Mouse (Mus musculus): ENCODE measurements at regions not wholly inside any gene's neighbourhood (a gene's known extent, or its start where the extent isn't known, plus 50 kb on each side); places are given as distances from the start of the nearest gene placed in this dataset.

- Histone ChIP-seq H3K4me1 (no peaks in the 10 kb centered on the region), H3K9ac (no peak overlapping the region), H3K27me3 (no peaks in the 10 kb centered on the region), H3K9me3 (no peaks in the 10 kb centered on the region), H3K4me3 (no peak overlapping the region), H3K4me2 (no peak overlapping the region), H3K27ac (no peak overlapping the region), H3K36me3 (no peaks in the 10 kb centered on the region)
- ATAC-seq (ENCODE audit: borderline replicate concordance, extremely low read depth, low FRiP score, low TSS enrichment) = no peak
- WGBS = 81% methylated on average over 8 of the region's 8 CpGs
These were observed 232.8 kb upstream of the Habp2 start for GRCm38 (mm10) chr19:56054186-56054585.

DNA sequence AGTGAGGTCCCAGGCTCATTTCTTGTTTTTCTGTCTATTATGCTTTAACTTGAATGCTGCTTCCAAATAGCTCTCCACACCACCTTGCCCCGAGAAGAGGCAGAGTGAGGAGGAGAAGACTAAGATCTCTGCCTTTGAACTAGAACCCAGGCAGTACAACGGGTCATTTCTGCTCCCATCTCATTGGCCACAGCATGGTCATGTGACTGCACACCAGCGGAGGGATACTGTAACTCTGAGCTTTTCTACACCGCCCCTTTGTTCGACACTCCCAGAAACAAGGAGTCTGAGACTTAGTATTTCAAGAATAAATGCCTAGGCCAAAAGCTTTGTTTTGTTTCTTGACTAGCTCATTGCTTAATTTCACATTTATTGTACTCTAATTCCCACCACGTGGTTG lies 230.5 kb upstream of the Habp2 start:
- Histone ChIP-seq H3K36me3 (no peaks in the 10 kb centered on the region), H3K27ac (no peak overlapping the region), H3K27me3 (no peaks in the 10 kb centered on the region), H3K4me1 (no peaks in the 10 kb centered on the region), H3K9me3 (no peaks in the 10 kb centered on the region), H3K4me3 (no peak overlapping the region), H3K4me2 (no peak overlapping the region), H3K9ac (no peak overlapping the region)
- ATAC-seq (ENCODE audit: borderline replicate concordance, extremely low read depth, low FRiP score, low TSS enrichment) = no peak
- 75% methylated on average over 6 of the region's 6 CpGs for WGBS

GRCm38 (mm10) chr19:56061882-56062540 lies 224.9 kb upstream of the Habp2 start:
- ATAC-seq (ENCODE audit: borderline replicate concordance, extremely low read depth, low FRiP score, low TSS enrichment) = no peak
- Histone ChIP-seq H3K9ac (no peak overlapping the region), H3K4me1 (no peaks in the 10 kb centered on the region), H3K27ac (no peak overlapping the region), H3K27me3 (no peaks in the 10 kb centered on the region; the same call in 1 of the 2 replicates), H3K4me3 (no peak overlapping the region), H3K4me2 (no peak overlapping the region), H3K9me3 (no peaks in the 10 kb centered on the region), H3K36me3 (no peaks in the 10 kb centered on the region)
- 72% methylated on average over 10 of the region's 10 CpGs for WGBS

DNA sequence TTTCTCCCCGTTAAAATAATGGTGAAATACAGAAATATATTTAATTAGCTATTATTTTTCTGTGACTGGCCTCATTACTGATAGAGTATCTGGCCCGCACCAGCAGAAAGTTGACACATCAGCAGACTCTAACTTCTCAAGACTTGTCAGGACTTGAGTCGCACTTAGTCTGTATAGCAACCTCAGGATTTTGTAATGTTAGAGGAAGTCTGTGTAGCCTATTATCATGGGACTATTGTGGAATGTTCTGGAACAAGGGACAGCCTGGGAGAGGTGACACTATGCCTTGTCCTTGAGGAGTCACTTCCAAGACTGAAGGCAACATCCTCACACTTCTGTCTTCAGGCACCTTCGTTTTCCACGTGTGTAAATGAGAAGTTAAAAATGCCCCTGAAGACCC lies 223.8 kb upstream of the Habp2 start:
- Histone ChIP-seq H3K27me3 (no peaks in the 10 kb centered on the region; the same call in 1 of the 2 replicates), H3K4me1 (no peaks in the 10 kb centered on the region), H3K27ac (no peak overlapping the region), H3K36me3 (no peaks in the 10 kb centered on the region), H3K4me3 (no peak overlapping the region), H3K9me3 (no peaks in the 10 kb centered on the region), H3K9ac (no peak overlapping the region), H3K4me2 (no peak overlapping the region)
- ATAC-seq (ENCODE audit: borderline replicate concordance, extremely low read depth, low FRiP score, low TSS enrichment) = no peak
- 65% methylated on average over 5 of the region's 5 CpGs for WGBS

DNA sequence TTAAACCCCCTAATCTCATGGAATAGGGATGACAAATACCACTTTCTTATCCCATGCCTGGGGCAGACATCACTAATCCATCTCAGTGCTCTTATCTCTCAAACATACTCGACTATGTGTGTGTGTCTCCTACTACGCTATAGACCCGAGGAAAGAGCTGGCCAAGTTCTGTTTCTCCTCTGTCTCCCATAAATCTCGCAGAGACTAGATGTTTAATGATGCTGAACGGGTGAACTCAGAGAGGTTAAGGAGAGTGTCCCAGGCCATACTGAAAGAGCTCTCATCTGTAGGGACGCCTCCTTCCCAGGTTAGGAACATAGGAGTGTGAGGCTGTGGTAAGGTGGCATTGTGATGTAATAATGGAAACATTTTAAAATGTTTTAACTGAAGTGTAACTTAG lies 221.2 kb upstream of the Habp2 start:
- no peak for ATAC-seq (ENCODE audit: borderline replicate concordance, extremely low read depth, low FRiP score, low TSS enrichment)
- Histone ChIP-seq H3K4me2 (no peak overlapping the region), H3K9me3 (no peaks in the 10 kb centered on the region), H3K27me3 (peaks cover 2% of the 10 kb centered on the region; the same call in 1 of the 2 replicates), H3K4me3 (no peak overlapping the region), H3K9ac (no peak overlapping the region), H3K4me1 (peaks cover 9% of the 10 kb centered on the region; the same call in 1 of the 2 replicates), H3K27ac (no peak overlapping the region), H3K36me3 (no peaks in the 10 kb centered on the region)
- 50% methylated on average over 6 of the region's 6 CpGs for WGBS

DNA sequence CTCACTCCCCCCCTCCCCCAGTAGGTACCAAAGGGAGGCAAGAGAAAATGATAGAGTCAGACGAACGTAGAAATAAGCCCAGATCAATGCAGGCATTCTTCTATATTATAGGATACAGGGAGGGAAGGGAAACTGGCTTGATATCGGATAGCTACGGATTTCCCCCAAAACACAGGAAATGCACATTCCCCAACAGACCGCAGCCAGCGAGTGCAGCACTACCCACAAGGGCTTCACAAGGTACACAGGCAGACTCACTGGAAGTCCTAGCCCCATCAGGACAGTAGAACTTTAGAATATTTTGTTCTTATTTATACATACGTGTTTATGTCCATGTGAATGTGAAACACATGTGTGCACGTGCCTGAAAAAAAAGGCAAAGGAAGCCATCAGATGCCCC lies 218.8 kb upstream of the Habp2 start:
- no peak overlapping the region for H3K27ac ChIP-seq
- 59% methylated on average over 8 of the region's 8 CpGs for whole genome bisulfite sequencing
- H3K9ac ChIP-seq = no peak overlapping the region

GRCm38 (mm10) chr19:56068854-56069253 lies 218.1 kb upstream of the Habp2 start:
- no peaks in the 10 kb centered on the region for H3K9me3 ChIP-seq
- no peaks in the 10 kb centered on the region for H3K36me3 ChIP-seq
- 35% methylated on average over 12 of the region's 12 CpGs for WGBS
- H3K27ac ChIP-seq = no peak overlapping the region; the same call in 1 of the 2 replicates
- H3K27me3 ChIP-seq = 0 out of 2 replicates have a peak, but pooled peaks cover 3% of the 10 kb centered on the region
- peak overlapping the region; percentile 26; the same call in 1 of the 2 replicates for H3K4me2 ChIP-seq
- H3K9ac ChIP-seq = no peak overlapping the region
- H3K4me3 ChIP-seq = no peak overlapping the region
- no peak for ATAC-seq (ENCODE audit: borderline replicate concordance, extremely low read depth, low FRiP score, low TSS enrichment)
- H3K4me1 ChIP-seq = peaks cover 9% of the 10 kb centered on the region; the same call in 1 of the 2 replicates

More for the DNA sequence above, 218.8 kb upstream of the Habp2 start:
- no peak for ATAC-seq (ENCODE audit: borderline replicate concordance, extremely low read depth, low FRiP score, low TSS enrichment)
- Histone ChIP-seq H3K4me3 (no peak overlapping the region), H3K27me3 (0 out of 2 replicates have a peak, but pooled peaks cover 3% of the 10 kb centered on the region), H3K4me1 (peaks cover 9% of the 10 kb centered on the region; the same call in 1 of the 2 replicates), H3K36me3 (no peaks in the 10 kb centered on the region), H3K9me3 (no peaks in the 10 kb centered on the region), H3K4me2 (no peak overlapping the region)

DNA sequence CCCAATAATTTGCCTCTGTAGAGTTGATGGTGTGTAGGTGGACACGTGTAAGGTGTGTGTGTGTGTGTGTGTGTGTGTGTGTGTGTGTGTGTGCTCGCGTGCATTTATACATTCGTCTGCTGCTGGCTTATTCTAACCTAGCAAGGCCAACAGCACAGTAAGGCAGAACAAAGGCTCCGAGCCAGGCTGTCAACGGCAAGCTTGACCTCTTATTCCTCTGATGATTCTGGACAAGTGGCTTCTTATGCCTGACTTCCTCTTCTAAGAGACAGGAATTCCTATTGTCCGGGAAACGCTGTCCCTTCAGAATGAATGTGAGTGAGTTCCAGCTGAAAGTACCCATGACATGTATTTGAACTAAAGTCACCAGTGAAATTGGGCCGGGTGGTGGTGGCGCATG lies 217.7 kb upstream of the Habp2 start:
- H3K36me3 ChIP-seq = no peaks in the 10 kb centered on the region
- no peaks in the 10 kb centered on the region for H3K9me3 ChIP-seq
- no peak overlapping the region for H3K4me3 ChIP-seq
- no peak overlapping the region; the same call in 1 of the 2 replicates for H3K27ac ChIP-seq
- H3K4me1 ChIP-seq = peaks cover 9% of the 10 kb centered on the region; the same call in 1 of the 2 replicates
- whole genome bisulfite sequencing = 51% methylated on average over 10 of the region's 10 CpGs
- H3K4me2 ChIP-seq = peak overlapping the region; percentile 26; the same call in 1 of the 2 replicates
- H3K9ac ChIP-seq = no peak overlapping the region
- 0 out of 2 replicates have a peak, but pooled peaks cover 3% of the 10 kb centered on the region for H3K27me3 ChIP-seq
- ATAC-seq (ENCODE audit: borderline replicate concordance, extremely low read depth, low FRiP score, low TSS enrichment) = no peak

DNA sequence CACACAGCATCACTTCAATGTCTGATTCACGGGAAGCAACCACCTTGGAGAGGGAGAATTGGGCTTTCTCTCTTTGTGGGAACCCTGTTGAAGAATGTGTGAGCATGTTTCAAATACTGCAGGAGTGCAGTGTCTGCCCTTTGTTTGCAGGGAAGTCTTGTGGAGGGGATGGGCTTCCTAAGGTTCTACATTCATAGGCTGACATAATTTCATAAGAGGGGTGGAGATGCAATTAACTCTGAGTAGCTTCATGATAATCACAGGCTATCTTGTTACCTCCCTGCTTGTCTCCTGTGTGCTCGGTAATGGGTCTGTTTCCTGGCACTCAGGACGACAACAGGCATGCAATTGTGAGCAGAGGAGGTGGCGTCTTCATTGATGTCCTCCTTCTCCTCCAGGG lies 215.6 kb upstream of the Habp2 start:
- H3K27ac ChIP-seq = no peak overlapping the region
- H3K9ac ChIP-seq = no peak overlapping the region
- no peaks in the 10 kb centered on the region for H3K9me3 ChIP-seq
- 0 out of 2 replicates have a peak, but pooled peaks cover 3% of the 10 kb centered on the region for H3K27me3 ChIP-seq
- 56% methylated on average over 4 of the region's 4 CpGs for WGBS
- no peaks in the 10 kb centered on the region for H3K36me3 ChIP-seq
- no peak overlapping the region for H3K4me2 ChIP-seq
- no peak for ATAC-seq (ENCODE audit: borderline replicate concordance, extremely low read depth, low FRiP score, low TSS enrichment)
- H3K4me1 ChIP-seq = peaks cover 9% of the 10 kb centered on the region; the same call in 1 of the 2 replicates
- H3K4me3 ChIP-seq = no peak overlapping the region

DNA sequence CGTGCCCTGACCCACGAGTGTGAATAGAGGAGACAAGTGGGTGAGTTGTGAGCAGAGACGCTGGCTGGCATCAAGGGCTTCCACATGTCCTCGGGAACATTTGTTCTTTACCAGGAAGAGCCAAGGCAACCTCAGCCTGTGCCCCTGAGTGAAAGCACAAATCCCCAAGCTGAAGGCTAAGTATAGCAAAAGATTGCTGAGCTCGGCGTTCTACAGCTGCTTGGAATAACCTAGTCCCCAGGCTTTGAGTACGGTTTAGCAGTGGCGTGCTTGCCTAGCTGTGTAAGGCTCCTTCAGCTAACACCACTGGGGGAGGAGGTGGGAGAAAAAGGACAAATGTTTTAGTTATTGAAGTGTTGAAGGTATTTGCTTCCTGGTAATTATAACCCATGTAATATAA lies 210.8 kb upstream of the Habp2 start:
- no peak overlapping the region for H3K4me3 ChIP-seq
- no peaks in the 10 kb centered on the region for H3K4me1 ChIP-seq
- H3K4me2 ChIP-seq = no peak overlapping the region
- no peaks in the 10 kb centered on the region for H3K27me3 ChIP-seq
- no peaks in the 10 kb centered on the region for H3K36me3 ChIP-seq
- ATAC-seq (ENCODE audit: borderline replicate concordance, extremely low read depth, low FRiP score, low TSS enrichment) = no peak
- H3K9ac ChIP-seq = no peak overlapping the region
- H3K27ac ChIP-seq = no peak overlapping the region
- no peaks in the 10 kb centered on the region for H3K9me3 ChIP-seq
- WGBS = 75% methylated on average over 8 of the region's 8 CpGs

GRCm38 (mm10) chr19:56077491-56077890 lies 209.4 kb upstream of the Habp2 start:
- H3K27ac ChIP-seq = no peak overlapping the region
- H3K4me2 ChIP-seq = no peak overlapping the region
- H3K4me3 ChIP-seq = no peak overlapping the region
- no peaks in the 10 kb centered on the region for H3K27me3 ChIP-seq
- 65% methylated on average over 8 of the region's 8 CpGs for WGBS
- no peaks in the 10 kb centered on the region for H3K36me3 ChIP-seq
- H3K9ac ChIP-seq = no peak overlapping the region
- ATAC-seq (ENCODE audit: borderline replicate concordance, extremely low read depth, low FRiP score, low TSS enrichment) = no peak
- H3K4me1 ChIP-seq = no peaks in the 10 kb centered on the region
- no peaks in the 10 kb centered on the region for H3K9me3 ChIP-seq

- H3K4me2 ChIP-seq = no peak overlapping the region
- no peak overlapping the region for H3K9ac ChIP-seq
- no peaks in the 10 kb centered on the region; the same call in 1 of the 2 replicates for H3K27me3 ChIP-seq
- no peaks in the 10 kb centered on the region for H3K36me3 ChIP-seq
- no peaks in the 10 kb centered on the region for H3K4me1 ChIP-seq
- ATAC-seq (ENCODE audit: borderline replicate concordance, extremely low read depth, low FRiP score, low TSS enrichment) = no peak
- H3K9me3 ChIP-seq = no peaks in the 10 kb centered on the region
- no peak overlapping the region for H3K27ac ChIP-seq
- WGBS = 81% methylated on average over 7 of the region's 7 CpGs
- no peak overlapping the region for H3K4me3 ChIP-seq
These were observed 200.4 kb upstream of the Habp2 start for GRCm38 (mm10) chr19:56086413-56087083.

Measured in lung, embryonic 15.5 days (tissue).